Mouse (Mus musculus): ENCODE measurements at regions not wholly inside any gene's neighbourhood (a gene's known extent, or its start where the extent isn't known, plus 50 kb on each side); places are given as distances from the start of the nearest gene placed in this dataset.
A peak's percentile ranks its signal among the peaks of the same experiment; 100 is the strongest.

- DNase-seq: peak; percentile 30
These were observed 63.1 kb downstream of the Kcnf1 start for GRCm38 (mm10) chr12:17113465-17114177.

- DNase-seq: no peak
These were observed 63.8 kb downstream of the Kcnf1 start for GRCm38 (mm10) chr12:17112781-17113464.

GRCm38 (mm10) chr12:17106220-17106619 lies 70.5 kb downstream of the Kcnf1 start:
- DNase-seq: no peak

GRCm38 (mm10) chr12:17105057-17105712 lies 71.5 kb downstream of the Kcnf1 start:
- DNase-seq: no peak

GRCm38 (mm10) chr12:17101842-17102241 lies 74.8 kb downstream of the Kcnf1 start:
- DNase-seq: no peak

- DNase-seq: no peak
These were observed 78.9 kb downstream of the Kcnf1 start for GRCm38 (mm10) chr12:17097800-17098271.

GRCm38 (mm10) chr12:17094758-17095157 lies 81.9 kb downstream of the Kcnf1 start:
- DNase-seq: no peak

- DNase-seq: no peak
These were observed 82.2 kb upstream of the 2410004P03Rik start for GRCm38 (mm10) chr12:17093772-17094171.

- no peak for DNase-seq
These were observed 79.5 kb upstream of the 2410004P03Rik start for GRCm38 (mm10) chr12:17091058-17091457.

GRCm38 (mm10) chr12:17089710-17090339 lies 78.3 kb upstream of the 2410004P03Rik start:
- DNase-seq: no peak

GRCm38 (mm10) chr12:17087388-17087787 lies 75.9 kb upstream of the 2410004P03Rik start:
- DNase-seq: no peak

- no peak for DNase-seq
These were observed 73.7 kb upstream of the 2410004P03Rik start for GRCm38 (mm10) chr12:17085209-17085574.

- DNase-seq: peak; percentile 37
These were observed 73.1 kb upstream of the 2410004P03Rik start for GRCm38 (mm10) chr12:17084499-17085208.

- DNase-seq: no peak
These were observed 60.3 kb upstream of the 2410004P03Rik start for GRCm38 (mm10) chr12:17071691-17072454.

GRCm38 (mm10) chr12:17069808-17070207 lies 58.3 kb upstream of the 2410004P03Rik start:
- no peak for DNase-seq

- DNase-seq: no peak
These were observed 57.6 kb upstream of the 2410004P03Rik start for GRCm38 (mm10) chr12:17069161-17069560.

GRCm38 (mm10) chr12:17063920-17064319 lies 52.4 kb upstream of the 2410004P03Rik start:
- DNase-seq: no peak
